Mouse (Mus musculus) G1E-ER4 (cell line): ENCODE measurements around the gene Gm17657. TPM values are rescaled to one million over a fixed set of nuclear protein-coding genes. Genes with fewer than 3 reads are reported as not detected.
A peak's percentile ranks its signal among the peaks of the same experiment; 100 is the strongest.

Experiments used
- GATA1 ChIP-seq: IDR thresholded peaks from one replicate; pipeline ENCODE4 v1.8.0; 2012; ENCODE audit warnings: low read length, inconsistent platforms
- polyA plus RNA-seq: library from polyadenylated mRNA; stranded (reverse); fragments of >175 nt; gene quantifications from 2 replicates; pipeline ENCODE4 v1.2.3, GENCODE M21; 2012

Gm17657 gene
- polyA plus RNA-seq, 1 experiment, result not detected

DNA sequence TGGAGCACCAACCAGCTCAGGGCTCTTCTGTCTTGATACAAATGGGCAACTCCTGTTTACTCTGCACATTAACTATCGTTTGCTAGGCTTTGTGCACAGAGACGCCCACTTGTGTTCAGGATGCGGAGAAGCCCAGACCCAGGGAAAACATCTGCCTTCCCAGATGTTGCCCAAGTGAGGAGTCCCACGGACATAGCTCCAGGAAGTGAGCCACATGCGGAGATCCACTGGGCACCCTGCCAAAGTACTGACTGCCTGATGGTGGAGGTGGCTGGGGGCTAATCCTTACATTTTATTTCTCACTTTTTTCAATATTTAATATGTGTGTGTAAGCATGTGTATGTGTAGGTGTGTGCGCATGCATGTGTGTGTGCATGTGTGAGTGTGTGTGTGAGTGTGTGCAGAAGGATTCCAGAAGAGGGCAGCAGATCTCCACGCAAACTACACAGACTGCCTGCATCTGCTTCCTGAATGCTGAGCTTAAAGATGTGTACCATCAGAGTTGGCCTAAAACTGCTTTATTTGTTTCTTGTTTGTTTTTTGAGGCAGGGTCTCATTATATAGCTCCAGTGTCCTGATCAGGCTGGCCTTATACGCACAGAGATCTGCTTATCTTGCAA lies 20.8 kb downstream of the Gm17657 start:
- TF ChIP-seq GATA1, result no peak

DNA sequence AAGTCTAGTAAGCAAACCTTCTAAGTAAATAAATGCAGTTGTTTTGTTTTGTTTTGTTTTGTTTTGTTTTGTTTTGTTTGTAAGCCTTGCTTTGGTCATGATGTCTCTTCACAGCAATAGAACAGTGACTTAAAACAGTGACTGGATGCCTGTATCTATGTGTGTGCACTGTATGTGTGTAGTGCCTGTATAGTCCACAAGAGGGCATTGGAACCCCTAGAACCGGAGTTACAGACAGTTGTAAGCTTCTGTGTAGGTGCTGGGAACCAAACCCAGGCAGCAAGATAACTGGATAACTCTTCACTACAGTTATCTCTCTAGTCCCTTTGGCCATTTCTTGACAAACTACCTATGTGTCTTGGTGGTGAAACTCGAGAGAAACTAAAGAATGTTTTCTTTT lies 23.8 kb downstream of the Gm17657 start:
- TF ChIP-seq GATA1, result no peak

DNA sequence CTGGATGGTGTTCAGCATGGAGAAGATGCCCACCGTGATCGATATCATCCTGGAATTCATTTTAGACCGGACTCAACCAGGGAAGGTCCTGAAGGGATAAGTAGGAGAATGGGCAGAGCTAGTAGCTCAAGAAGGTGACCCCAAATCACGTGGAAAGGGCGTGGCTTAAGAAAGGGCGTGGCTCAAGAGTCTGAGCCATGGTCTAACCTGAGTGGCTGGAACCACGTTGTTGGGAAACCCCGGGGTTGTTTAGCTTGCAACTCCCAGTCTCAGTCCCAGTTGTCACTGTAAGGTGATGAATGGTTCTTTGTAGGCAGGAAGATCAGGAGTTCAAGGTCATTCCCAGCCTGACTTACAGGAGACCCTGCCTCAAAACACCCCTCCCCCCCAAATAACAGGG lies 29.7 kb downstream of the Gm17657 start:
- TF ChIP-seq GATA1, result no peak

DNA sequence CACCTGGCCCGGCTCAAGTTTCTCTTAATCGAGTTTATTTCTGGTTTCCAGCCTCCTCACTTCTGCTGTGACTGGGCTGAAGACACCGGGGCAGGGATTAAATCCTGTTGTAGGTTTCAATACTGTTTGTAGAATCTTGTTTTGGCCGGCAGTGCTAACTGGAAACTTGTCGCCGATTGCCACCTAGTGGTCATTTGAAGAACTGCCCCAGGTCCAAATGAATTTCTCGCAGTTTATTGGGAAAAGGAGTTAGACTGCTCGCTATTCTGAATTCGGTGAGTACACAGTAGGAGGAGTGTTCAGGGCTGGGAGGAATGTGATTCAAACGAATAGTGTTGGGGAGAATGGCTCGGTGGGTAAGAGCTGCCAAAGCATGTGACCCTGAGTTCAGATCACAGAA lies 35.0 kb downstream of the Gm17657 start:
- no peak for TF ChIP-seq GATA1

DNA sequence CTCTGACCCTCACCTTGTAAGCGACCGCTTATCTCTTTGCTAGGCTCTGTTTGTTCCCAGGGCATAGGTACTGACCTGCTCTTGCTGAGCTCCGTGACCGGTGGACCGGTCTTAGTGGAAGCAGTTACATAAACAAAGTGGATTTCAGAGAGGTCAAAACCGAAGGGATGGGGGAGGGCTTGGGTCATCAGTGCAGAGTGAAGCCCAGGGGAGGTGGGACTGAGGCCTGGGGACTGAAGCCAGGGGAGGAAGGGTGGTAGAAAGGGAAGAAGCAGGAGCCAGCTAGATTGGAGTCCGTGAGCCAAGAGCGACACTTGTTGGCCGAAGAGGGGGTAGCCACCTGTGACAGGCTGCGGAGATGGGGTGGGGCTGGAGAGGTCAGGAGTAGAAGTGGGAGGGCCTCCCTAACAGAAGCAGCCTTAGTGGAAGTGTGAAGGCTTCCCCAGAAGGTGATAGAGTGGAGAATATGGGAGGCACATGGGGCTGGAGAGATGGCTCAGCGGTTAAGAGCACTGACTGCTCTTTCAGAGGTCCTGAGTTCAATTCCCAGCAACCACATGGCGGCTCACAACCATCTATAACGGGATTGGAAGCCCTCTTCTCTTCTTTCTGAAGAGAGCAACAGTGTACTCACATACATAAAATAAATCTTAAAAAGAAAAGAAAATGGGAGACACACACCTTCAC lies 36.3 kb downstream of the Gm17657 start:
- TF ChIP-seq GATA1, result no peak

DNA sequence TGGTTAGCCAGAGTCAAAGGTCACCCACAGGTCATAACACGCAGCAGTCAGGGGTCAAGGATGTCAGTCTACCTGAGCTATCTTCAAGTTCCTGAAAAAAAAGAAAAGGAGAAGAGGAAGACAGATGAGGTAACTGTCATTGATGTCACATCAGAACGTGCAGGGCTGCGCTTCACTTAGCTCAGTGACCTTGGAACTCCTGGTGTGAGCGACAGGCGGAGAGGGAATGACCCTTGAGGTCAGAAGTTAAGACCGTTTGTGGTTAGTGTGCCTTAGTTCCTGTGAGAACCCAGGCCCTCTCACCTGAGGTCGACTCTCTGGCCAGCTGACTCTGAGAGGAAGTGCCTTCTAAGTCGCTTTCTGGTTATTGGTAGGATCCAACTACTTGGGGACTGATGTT lies 38.7 kb downstream of the Gm17657 start:
- no peak for TF ChIP-seq GATA1

DNA sequence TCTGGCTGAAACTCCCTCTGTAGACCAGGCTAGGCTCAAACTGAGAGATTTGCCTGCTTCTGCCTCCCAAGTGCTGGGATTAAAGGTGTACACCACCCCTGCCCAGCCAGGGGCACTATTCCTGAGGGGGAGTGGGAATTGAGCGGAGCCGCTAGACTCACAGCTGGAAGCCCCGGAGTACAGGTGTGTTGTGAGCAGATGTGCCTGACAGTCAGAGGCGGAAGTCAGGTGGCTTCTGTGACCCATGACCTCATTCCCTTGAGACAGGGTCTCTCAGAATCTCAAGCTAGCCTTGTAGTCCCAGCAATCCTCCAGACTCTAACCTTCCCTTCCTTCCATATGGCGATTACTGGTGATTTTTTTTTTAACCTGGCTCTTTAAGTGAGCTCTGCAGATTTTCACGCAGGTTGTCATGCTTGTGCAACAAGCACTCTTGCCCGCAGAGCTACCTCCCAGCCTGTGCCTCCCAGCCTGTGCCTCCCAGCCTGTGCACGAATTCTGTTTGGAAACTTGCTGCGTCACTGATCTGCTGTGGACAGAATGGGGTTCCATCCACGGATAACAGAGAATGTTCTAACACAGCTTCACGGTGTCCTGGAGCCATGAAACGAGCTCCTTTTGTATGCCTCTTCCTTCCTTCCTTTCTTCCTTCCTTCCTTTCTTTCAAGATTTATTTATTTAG lies 40.4 kb downstream of the Gm17657 start:
- TF ChIP-seq GATA1, result no peak

DNA sequence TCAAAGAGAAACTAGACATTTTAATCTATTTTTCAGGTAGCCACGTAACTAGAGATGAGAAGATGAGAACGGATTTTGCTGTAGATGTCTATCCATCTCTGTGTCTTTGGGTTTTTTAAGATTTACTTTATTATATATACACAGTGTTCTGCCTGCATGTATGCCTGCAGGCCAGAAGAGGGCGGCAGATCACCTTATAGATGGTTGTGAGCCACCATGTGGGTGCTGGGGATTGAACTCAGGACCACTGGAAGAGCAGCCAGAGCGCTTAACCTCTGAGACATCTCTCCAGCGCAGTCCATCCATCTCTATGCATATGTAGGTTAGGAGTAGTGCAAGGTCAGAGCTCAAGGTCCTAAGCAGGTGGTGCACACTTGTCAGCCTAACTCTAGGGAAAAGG lies 45.7 kb downstream of the Gm17657 start:
- TF ChIP-seq GATA1, result no peak

DNA sequence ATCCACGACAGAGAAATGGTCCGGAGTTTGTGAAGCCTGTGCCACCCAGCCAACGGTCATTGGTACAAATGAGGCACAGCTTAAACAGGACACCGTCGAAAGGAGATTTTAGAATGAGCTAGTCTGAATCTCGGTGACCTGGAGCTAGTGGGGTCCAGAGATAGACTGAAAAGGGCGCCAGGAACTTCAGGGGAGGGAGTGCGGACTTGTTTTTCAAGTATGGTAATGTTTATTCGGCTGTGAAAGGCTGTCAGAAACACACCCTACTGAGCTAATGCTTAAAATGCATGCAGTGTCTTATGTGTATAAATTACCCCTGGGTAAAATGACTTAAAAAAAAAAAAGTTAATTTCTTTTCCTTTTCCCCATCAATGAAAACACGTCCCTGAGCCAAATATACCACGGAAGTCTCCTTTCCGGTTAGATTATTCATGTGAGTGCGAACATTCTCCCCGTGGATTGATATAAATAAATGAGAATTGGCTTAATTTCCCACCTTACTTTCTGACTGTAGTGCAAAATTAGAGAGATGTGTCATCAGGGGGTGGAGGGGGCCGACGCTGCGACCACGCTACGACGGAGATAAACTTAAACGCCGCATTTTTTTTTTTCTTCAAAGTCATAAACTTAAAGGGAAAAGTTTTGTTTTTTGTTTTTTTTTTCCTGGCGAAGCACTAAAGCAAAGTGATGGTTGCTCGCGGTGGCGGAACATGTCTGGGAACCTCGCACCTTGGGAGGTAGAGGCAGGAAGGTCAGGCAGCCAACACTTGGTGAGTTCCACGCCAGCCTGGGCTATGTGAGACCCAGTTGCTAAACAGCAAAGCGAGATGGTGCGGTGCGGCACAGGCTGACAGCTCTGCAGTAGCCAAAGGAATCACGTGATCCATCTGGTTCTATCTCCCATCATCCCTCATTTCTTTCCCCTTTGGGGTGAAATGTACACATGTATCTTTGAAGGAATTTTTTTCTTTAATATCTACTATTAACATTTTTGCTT lies 46.5 kb downstream of the Gm17657 start:
- no peak for TF ChIP-seq GATA1

DNA sequence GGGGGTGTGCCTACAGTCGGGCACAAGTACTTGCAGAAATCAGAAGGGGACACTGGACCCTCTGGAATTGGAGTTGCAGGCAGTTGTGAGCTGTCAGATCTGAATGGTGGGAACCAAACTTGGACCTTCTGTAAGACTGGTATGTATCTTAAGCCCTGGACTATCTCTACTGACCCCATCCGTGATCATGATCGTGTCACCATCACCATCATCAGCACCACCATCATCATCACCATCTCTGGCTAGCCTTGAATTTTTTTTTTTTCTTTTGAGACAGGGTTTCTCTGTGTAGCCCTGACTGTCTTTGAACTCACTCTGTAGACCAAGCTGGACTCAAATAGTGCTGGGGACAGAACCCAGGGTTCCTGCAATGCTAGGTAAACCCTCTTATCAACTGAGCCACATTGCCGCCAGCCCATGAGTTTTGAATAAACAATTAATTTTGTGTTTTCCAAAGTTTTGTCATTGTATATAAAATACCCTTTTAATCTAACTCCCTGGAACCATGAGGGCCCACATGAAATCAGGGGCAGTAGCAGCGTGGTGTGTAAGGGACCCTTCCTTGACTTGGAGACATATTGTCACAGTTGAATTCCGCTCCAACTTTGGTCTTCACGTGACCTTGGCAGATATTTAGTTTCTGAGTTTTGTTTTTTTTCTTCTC lies 47.3 kb downstream of the Gm17657 start:
- TF ChIP-seq GATA1, result no peak

DNA sequence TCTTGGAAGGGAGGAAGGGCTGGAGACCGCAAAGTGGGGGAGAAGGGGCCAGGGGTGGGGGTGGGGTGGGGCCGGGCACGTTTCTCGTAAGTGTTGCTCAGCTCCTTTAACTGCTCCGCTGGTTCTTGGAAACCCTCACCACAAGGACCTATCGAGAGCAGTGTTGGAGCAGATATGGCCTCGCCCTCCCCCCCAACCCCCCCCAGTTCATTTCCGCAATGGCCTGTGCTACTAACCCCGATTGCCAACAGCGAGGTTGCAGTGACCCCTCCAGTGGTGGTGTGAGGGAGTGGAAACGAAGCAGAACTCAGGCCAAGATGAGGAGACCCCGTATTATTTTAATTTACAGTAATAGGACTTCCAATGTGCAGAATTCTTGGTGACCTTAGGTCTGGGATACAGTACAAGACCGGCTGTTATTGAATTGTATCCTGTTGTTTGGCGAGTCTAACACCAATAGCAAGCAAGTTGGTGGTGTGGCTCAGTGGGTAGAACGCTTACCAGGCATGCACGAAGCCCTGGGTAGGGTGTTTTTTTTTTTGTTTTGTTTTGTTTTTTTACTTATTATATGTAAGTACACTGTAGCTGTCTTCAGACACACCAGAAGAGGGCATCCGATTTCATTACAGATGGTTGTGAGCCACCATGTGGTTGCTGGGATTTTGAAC lies 48.5 kb downstream of the Gm17657 start:
- peak; percentile 55 for TF ChIP-seq GATA1

DNA sequence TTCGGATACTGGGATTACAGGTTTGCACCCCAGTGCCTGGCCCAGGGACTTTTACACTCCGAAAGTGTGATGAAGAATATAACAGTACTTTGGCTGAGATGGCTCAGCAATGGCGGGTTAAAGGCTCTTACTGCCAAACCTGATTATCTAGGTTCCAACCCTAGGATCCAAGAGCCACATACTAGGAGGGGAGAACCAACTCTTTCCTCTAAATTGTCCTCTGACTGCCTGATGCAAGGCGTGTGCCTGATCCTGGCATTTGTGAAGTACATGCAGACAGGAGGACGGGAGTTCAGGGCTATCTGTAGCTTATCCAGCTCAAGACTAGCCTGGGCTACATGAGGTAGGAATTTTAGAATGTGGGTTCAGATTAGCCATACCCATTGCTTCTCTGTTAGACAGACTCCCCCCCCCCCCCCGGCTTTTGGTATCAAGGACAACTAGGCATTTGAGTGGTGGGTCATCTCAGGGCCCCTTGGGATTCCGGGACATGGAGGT lies 49.1 kb downstream of the Gm17657 start:
- no peak for TF ChIP-seq GATA1

DNA sequence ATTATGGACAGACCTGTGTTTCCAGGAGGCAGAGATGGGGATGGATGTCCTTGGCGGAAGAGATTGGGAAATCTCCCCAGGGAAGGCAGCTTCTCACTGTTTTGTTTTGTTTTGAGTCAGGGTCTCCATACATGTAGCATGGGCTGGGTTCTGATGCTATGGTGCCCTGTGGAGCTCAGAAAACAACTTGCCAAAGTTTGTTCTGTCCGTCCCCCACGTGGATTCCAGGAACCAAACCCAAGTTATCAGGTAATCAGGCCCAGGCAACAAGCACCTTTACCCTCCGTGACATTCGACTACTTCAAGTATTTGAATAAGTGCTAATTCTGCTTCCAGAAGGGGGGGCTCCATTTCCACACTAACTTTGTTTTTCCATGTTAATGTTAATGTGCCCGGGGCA lies 49.9 kb downstream of the Gm17657 start:
- no peak for TF ChIP-seq GATA1

DNA sequence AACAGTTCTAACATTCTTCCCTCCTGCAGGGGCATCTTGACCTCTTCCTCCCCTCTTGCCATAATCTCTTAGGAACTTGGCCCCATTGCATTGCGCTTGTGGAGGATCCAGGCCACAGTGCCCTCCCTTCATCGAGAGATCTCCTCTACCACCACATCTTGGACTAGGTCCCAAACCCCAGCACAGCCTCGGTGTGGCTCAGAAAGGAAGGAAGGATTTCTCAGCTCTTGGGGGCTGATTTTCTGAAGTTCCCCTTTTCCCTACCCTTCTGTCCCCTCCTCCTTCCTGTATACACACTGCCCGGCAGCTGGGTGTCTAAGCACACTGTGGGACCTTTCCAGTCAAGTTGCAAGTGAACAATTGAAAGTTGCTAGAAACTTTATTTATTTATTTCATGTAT lies 51.4 kb downstream of the Gm17657 start:
- no peak for TF ChIP-seq GATA1

DNA sequence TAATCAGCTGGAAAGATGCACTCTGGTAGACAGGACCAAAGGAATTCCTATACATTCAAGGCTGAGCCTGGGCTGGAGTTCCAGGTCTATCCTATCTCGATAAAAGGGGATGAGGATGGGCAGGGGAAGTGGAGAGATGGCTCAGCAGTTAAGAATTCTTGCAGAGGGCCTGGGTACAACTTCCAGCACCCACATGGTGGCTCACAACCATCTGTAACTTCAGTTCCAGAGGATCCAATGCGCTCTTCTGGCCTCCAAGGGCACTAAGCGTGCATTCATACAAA lies 52.4 kb downstream of the Gm17657 start:
- TF ChIP-seq GATA1, result no peak
